Mouse (Mus musculus) cerebellum, adult 9-11 months (tissue): ENCODE data around the gene Clptm1.
A peak's percentile ranks its signal among the peaks of the same experiment; 100 is the strongest.

Source experiments
- DNase-seq: peaks from one replicate; pipeline ENCODE4 v3.0.0; 2022

Clptm1 gene

GRCm38 (mm10) chr7:19604606-19605214 is 60.1 kb downstream of the Clptm1 start:
- peak; percentile 21 for DNase-seq

DNA sequence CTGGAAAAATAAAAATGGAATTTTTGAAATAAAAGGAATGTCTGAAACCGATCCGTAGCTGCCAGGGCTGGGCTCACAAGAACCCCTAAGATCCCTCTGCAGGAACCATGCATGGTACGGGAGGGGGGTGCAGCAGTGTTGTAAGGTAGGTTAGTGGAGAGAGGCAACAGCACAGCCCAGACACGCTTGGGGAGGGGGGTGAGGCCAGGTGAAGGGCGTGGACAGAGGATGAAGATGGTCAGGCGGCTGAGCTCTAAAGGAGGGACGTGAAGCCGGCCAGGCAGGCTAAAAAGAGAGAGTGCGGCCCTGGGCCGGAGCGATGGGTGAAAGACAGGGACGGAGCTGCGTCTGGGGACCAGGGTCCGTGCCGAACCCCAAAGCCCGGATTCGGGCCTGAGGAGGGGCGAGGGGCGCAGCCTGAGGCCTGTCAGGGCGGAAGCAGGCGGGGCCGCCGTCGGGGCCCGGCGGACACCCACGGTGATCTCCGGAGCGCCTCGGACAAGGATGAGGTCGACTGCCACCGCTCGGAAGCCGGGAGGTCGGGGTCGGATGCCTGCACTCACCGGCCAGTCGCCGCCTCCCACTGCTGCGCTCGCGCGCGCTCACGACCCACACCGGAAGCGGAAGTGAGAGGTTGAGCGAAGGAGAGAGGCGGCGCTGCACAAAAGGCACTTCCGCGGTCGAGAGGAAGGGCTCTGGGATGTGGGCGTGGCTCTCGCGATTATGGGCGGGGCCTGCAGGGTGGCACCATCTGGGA is 60.8 kb downstream of the Clptm1 start, which contains the start of gene Clasrp:
Clasrp (minus strand) TSS at position 638 of the 757 bp plus-strand sequence.
- DNase-seq, result peak; percentile 96

DNA sequence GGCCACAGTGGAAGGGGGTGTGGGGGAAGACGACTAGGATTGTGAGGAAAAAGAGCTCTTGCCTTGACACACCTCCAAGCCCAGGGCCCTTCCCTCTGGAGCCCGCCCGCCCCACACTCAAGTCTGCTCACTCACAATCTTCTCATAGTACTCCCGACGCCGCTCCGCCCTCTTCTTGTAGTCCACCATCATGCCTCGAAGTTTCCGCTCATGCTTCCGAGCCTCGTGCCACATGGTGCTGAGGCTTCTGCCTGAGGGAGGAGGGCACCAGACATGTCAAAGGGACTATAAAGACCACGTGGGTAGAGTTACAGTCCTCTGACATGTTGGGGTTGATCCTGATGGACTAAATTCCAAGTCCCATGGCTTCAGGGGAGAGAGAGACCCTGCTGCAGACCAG is 61.8 kb downstream of the Clptm1 start:
- peak; percentile 28 for DNase-seq

GRCm38 (mm10) chr7:19600562-19600961 is 64.3 kb downstream of the Clptm1 start:
- DNase-seq, result peak; percentile 62

DNA sequence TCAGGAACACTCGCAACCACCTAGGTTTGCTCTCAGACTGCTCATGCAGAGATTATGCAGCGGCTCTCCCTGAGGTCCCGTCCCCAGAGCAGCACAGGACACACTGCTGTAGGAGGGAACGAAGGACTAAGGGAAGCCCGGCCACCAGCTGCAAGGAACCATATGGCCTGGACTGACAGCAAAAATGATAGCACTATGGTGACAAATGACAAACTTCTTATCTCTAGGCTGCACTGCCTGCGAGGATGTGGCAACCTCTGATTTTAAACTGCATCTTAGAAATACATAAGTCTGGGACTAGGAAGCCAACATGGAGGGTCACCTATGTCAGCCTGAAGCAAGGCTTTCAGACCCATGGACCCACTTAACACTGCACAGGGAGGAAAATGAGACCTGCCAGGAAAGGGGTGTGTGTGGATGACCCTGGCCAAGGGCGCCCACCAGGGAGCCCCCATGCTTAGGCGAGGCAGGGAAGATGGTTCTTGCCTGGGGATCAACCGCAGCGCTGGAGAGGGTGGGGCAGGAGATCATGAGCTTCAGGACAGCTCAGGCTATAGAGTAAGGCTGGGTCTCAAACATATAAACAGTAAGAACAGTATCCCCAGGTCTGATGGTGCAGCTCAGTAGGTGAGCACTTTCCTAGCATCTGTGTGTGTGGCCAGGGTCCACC is 71.6 kb downstream of the Clptm1 start:
- no peak for DNase-seq

DNA sequence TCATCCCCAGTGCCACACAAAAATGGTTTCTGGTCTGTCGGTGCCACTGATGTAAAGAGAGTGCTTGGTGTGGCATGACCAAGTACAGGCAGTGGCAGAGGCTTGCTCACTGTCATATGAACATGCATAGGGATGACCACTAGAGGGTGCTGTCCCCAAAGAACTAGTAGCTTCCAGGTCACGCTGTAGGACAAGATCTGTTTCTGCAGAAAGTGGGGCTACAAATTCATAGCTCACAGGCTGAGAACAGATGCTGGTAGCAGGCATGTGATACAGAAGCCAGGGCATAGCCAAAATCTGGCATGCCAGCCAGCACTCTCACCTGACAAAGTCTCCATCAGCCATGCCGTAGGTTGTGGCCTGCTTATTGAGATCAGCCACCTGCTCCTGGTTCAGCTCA is 74.9 kb downstream of the Clptm1 start:
- DNase-seq, result peak; percentile 90

- no peak for DNase-seq
Measured at GRCm38 (mm10) chr7:19589207-19589606, 75.6 kb downstream of the Clptm1 start.

GRCm38 (mm10) chr7:19586269-19586668 is 78.6 kb downstream of the Clptm1 start:
- no peak for DNase-seq
